Comparison of ENCODE assay signal across 20 mouse cellular contexts in genomic region chr1:43768385-43768990, GRCm38 (mm10). TPM values are rescaled to one million over a fixed set of nuclear protein-coding genes. Genes with fewer than 3 reads are reported as not detected.
DNase-seq lines count a peak whose midpoint lies in the region; ATAC-seq lines count a peak whose summit lies in the region.
"Had no signal": no experiment of that assay in that cellular context is flagged by ENCODE, and none has a peak within 500 bp of the region (broad histone marks: within the 10 kb centered on the region; RNA-seq: fewer than 3 reads in every experiment).

No protein-coding gene starts in this region.

- intact Hi-C loops in left cerebral cortex, postnatal 36 days (cut with DNase I): loop anchor here (10.0 kb wide), 3 partner anchors 56 to 276 kb away; partner anchors contain the start of gene Uxs1

- H3K9me3 ChIP-seq in embryonic facial prominence, embryonic 14.5 days (ENCODE audit: control insufficient read depth, low read length): no peaks in the 10 kb centered on the region
- 0 out of 2 replicates have a peak, but pooled peaks cover 3% of the 10 kb centered on the region for H3K9me3 ChIP-seq in embryonic facial prominence, embryonic 10.5 days
- H3K9me3 ChIP-seq in heart, embryonic 10.5 days: no peaks in the 10 kb centered on the region
- H3K9me3 ChIP-seq: forebrain, embryonic 10.5 days; heart, embryonic 15.5 days; hindbrain, embryonic 12.5 days; midbrain, embryonic 13.5 days; neural tube, embryonic 12.5 days had no signal

- peaks cover 51% of the 10 kb centered on the region for H3K36me3 ChIP-seq in embryonic facial prominence, embryonic 14.5 days (ENCODE audit: control insufficient read depth, insufficient read depth, low read length)
- peaks cover 88% of the 10 kb centered on the region for H3K36me3 ChIP-seq in embryonic facial prominence, embryonic 10.5 days (replicated peaks)
- peaks cover 48% of the 10 kb centered on the region for H3K36me3 ChIP-seq in heart, embryonic 10.5 days

- H3K27me3 ChIP-seq in embryonic facial prominence, embryonic 14.5 days (replicated peaks; ENCODE audit: control insufficient read depth, insufficient read depth, low read length): no peaks in the 10 kb centered on the region
- H3K27me3 ChIP-seq in embryonic facial prominence, embryonic 10.5 days (replicated peaks; ENCODE audit: low read depth, poor library complexity, severe bottlenecking): no peaks in the 10 kb centered on the region
- H3K27me3 ChIP-seq in heart, embryonic 10.5 days (ENCODE audit: insufficient read depth, poor library complexity, severe bottlenecking): no peaks in the 10 kb centered on the region
- H3K27me3 ChIP-seq: embryonic facial prominence, embryonic 13.5 days; heart, embryonic 15.5 days; hindbrain, embryonic 12.5 days; midbrain, embryonic 13.5 days; neural tube, embryonic 12.5 days had no signal

- H3K27ac ChIP-seq in embryonic facial prominence, embryonic 14.5 days (replicated peaks; ENCODE audit: low read depth, low read length): peak overlapping the region; percentile 52
- H3K27ac ChIP-seq in embryonic facial prominence, embryonic 10.5 days (replicated peaks): no peak overlapping the region
- H3K27ac ChIP-seq in heart, embryonic 10.5 days: no peak overlapping the region
- H3K27ac ChIP-seq: embryonic facial prominence, embryonic 13.5 days; forebrain, embryonic 10.5 days; heart, embryonic 15.5 days; hindbrain, embryonic 12.5 days; kidney, postnatal 0 days; macrophage; midbrain, embryonic 13.5 days; neural tube, embryonic 12.5 days had no signal

- no peak overlapping the region for H3K4me2 ChIP-seq in embryonic facial prominence, embryonic 14.5 days (ENCODE audit: low read depth, low read length)
- H3K4me2 ChIP-seq: embryonic facial prominence, embryonic 13.5 days; heart, embryonic 15.5 days; hindbrain, embryonic 12.5 days; midbrain, embryonic 13.5 days; neural tube, embryonic 12.5 days had no signal

- H3K4me1 ChIP-seq in embryonic facial prominence, embryonic 14.5 days (ENCODE audit: control insufficient read depth, insufficient read depth, low read length): no peaks in the 10 kb centered on the region
- no peaks in the 10 kb centered on the region for H3K4me1 ChIP-seq in embryonic facial prominence, embryonic 10.5 days
- H3K4me1 ChIP-seq in heart, embryonic 10.5 days: no peaks in the 10 kb centered on the region
- H3K4me1 ChIP-seq: forebrain, embryonic 10.5 days; heart, embryonic 15.5 days; hindbrain, embryonic 12.5 days; midbrain, embryonic 13.5 days; neural tube, embryonic 12.5 days had no signal

- 61% methylated on average over 4 of the region's 4 CpGs for WGBS in embryonic facial prominence, embryonic 14.5 days
- 75% methylated on average over 4 of the region's 4 CpGs for WGBS in embryonic facial prominence, embryonic 10.5 days
- 85% methylated on average over 4 of the region's 4 CpGs for WGBS in heart, embryonic 10.5 days

- H3K9ac ChIP-seq in embryonic facial prominence, embryonic 14.5 days (ENCODE audit: low read depth, low read length): no peak overlapping the region
- H3K9ac ChIP-seq: embryonic facial prominence, embryonic 13.5 days; heart, embryonic 15.5 days; hindbrain, embryonic 12.5 days; midbrain, embryonic 13.5 days; neural tube, embryonic 12.5 days had no signal

- H3K4me3 ChIP-seq in embryonic facial prominence, embryonic 14.5 days (ENCODE audit: low read depth, low read length): no peak overlapping the region
- H3K4me3 ChIP-seq in embryonic facial prominence, embryonic 10.5 days: no peak overlapping the region
- no peak overlapping the region for H3K4me3 ChIP-seq in heart, embryonic 10.5 days
- H3K4me3 ChIP-seq: embryonic facial prominence, embryonic 13.5 days; forebrain, embryonic 10.5 days; heart, embryonic 15.5 days; hindbrain, embryonic 12.5 days; midbrain, embryonic 13.5 days; neural tube, embryonic 12.5 days had no signal

- DNase-seq in embryonic facial prominence, embryonic 14.5 days (ENCODE audit: low spot score): peak; percentile 14
- DNase-seq in embryonic facial prominence, embryonic 10.5 days (ENCODE audit: low spot score): no peak
- DNase-seq in natural killer cell, adult 2 months (ENCODE audit: low spot score in 2 of 2): peak; percentile 21 to 23
- peak; percentile 56 for DNase-seq in thymus, postnatal 4 days
- no peak for DNase-seq in left cerebral cortex, postnatal 36 days (ENCODE audit: low spot score in 2 of 2)
- DNase-seq in heart, embryonic 10.5 days (ENCODE audit: low spot score): no peak
- no peak for DNase-seq in adrenal gland, adult 2 months
- DNase-seq: cerebellum, postnatal 36 days; liver; lung, adult 18-20 months had no signal

- no peak for ATAC-seq in embryonic facial prominence, embryonic 14.5 days (ENCODE audit: low read depth)
- ATAC-seq in activated CD4-positive, CD25-positive, alpha-beta regulatory T cell, adult 4 months: peak; percentile 74
- ATAC-seq: midbrain, embryonic 13.5 days had no signal

RNA-seq across cellular contexts. Expression of gene 1500015O10Rik, which starts 38.1 kb away (rescaled TPM):
- 93.9 and 107 TPM in 2 replicates for polyA plus RNA-seq in embryonic facial prominence, embryonic 14.5 days (2014; fragmentation: Nextera tagmentation; extraction: Ambion mirVana)
- 0.23 TPM in 1 of 2 replicates, not detected in the other for polyA plus RNA-seq in embryonic facial prominence, embryonic 10.5 days (2016; fragmentation: Nextera tagmentation; extraction: Ambion mirVana)
- not detected for polyA plus RNA-seq in activated CD4-positive, CD25-positive, alpha-beta regulatory T cell, adult 4 months (2017; shearing (Covaris generic))
- total RNA-seq in left cerebral cortex, postnatal 36 days (2021): 1 to 10 TPM; 1.5 TPM
- 0.44 and 1.6 TPM in 2 replicates for polyA plus RNA-seq in heart, embryonic 10.5 days (2016; fragmentation: Nextera tagmentation; extraction: Ambion mirVana)
- total RNA-seq in adrenal gland, adult 2 months (2021): 100 to 1,000 TPM; 179 to 264 TPM
- polyA plus RNA-seq in adrenal gland, adult 2 months (2012; rRNA removed): 38.0 and 44.3 TPM in 2 replicates
- polyA plus RNA-seq: G1E, macrophage had no signal

RNA-seq across cellular contexts. Expression of gene Uxs1, which starts 59.1 kb away (rescaled TPM):
- 32.7 and 33.6 TPM in 2 replicates for polyA plus RNA-seq in embryonic facial prominence, embryonic 14.5 days (2014; fragmentation: Nextera tagmentation; extraction: Ambion mirVana)
- polyA plus RNA-seq in embryonic facial prominence, embryonic 10.5 days (2016; fragmentation: Nextera tagmentation; extraction: Ambion mirVana): 20.1 and 20.6 TPM in 2 replicates
- 10 to 100 TPM; 15.5 to 20.8 TPM for polyA plus RNA-seq in activated CD4-positive, CD25-positive, alpha-beta regulatory T cell, adult 4 months (2017; shearing (Covaris generic))
- 10 to 100 TPM; 49.0 to 50.9 TPM for total RNA-seq in left cerebral cortex, postnatal 36 days (2021)
- polyA plus RNA-seq in heart, embryonic 10.5 days (2016; fragmentation: Nextera tagmentation; extraction: Ambion mirVana): 15.6 and 17.2 TPM in 2 replicates
- 10 to 100 TPM; 48.4 to 65.3 TPM for total RNA-seq in adrenal gland, adult 2 months (2021)
- polyA plus RNA-seq in adrenal gland, adult 2 months (2012; rRNA removed): 18.1 and 27.4 TPM in 2 replicates

Comparison
In these comparisons a context has a peak if more than half of its experiments do, and no peak if none do; other contexts are left out.
1. DNase-seq: peak in embryonic facial prominence, embryonic 14.5 days (single experiment), natural killer cell, adult 2 months (2 of 2) and thymus, postnatal 4 days (single experiment); none in embryonic facial prominence, embryonic 10.5 days (single experiment), left cerebral cortex, postnatal 36 days (0 of 2), heart, embryonic 10.5 days (single experiment) and adrenal gland, adult 2 months (single experiment).
2. RNA of gene 1500015O10Rik, which starts 38.1 kb away (polyA plus RNA-seq): 93.9 to 107 TPM in embryonic facial prominence, embryonic 14.5 days and 38.0 to 44.3 TPM in adrenal gland, adult 2 months; 0.44 to 1.6 TPM in heart, embryonic 10.5 days, 0.23 TPM in embryonic facial prominence, embryonic 10.5 days and not detected in activated CD4-positive, CD25-positive, alpha-beta regulatory T cell, adult 4 months; every median in the first group is over 10 times any median in the second.